Mouse (Mus musculus): ENCODE data around the gene Alkbh3. TPM values are rescaled to one million over a fixed set of nuclear protein-coding genes. Genes with fewer than 3 reads are reported as not detected.
A peak's percentile ranks its signal among the peaks of the same experiment; 100 is the strongest.

Alkbh3 gene
- polyA plus RNA-seq (2014; fragmentation: Nextera tagmentation; extraction: Ambion mirVana), result 70.1 and 70.6 TPM in 2 replicates

DNA sequence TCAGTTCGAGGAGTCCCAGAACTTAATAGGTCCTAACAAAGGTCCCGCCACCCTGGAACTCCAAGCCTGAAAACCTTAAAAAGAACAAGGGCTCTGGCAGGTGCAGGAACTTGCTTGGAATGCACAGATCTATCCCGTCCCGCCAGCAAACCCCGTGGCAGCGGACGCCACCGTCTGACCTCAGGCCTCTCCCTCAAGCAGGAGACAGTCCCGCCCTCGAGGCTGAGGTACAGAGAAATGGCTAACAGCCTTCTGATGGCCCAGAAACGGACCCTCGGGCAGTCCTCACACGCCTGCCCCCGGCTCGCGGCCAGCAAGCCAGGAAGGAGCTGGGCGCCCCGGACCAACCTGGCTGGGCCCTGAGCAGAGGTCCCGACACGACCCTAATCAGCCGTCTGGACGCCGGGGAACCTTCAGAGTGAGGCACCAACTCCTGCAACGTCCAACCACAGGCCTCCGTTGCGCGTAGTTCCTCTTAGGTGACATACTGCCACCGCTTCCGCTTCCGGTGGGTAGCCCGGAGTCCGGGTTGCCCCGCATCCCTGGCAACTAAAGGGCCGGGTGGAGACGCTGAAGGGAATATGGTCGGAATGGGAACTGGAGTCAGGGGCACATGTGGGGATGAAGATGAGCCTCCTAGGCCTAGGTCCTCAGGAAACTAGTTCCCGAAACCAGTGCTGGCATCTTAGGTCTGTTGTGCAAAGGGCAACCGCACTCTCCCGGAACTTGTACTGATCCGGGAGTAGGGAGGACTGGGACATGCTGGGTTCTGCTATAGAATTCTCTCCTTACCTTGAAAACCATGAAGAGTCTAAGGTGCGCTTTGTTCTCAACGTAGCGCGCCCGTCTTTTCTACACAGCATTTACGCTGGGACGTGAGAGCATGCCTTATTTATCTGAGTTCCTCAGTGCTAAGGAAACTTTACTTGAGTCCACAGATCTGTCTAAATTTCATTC lies at the start of gene Alkbh3:
Gene Alkbh3 (minus strand): TSS at position 473 of the 957 bp plus-strand sequence.
- WGBS, result 6% methylated on average over 47 of the region's 47 CpGs
- peak; percentile 99 for ATAC-seq (ENCODE audit: insufficient number of reproducible peaks, insufficient read depth, low FRiP score, low read depth)

DNA sequence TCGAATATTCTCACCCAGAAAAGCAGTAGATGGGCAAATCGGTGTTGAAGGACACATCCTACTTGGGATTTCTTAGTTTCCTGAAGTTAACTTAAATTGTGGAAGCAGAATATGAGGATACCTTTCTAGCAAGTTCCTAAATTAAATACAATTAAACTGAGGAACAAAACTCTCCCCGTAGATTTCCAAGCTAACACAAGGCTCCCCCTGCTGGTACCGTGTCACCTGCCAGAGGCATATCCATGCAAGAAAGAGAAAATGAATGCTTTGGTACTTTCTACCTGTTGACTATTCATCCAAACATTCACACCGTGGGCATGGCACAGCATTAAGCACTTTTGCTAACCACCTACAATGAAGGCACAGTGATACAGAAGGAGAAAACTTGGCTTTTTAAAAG lies 48.9 kb upstream of the Alkbh3 start:
- WGBS, result 71% methylated on average over 5 of the region's 5 CpGs
- Histone ChIP-seq H3K27me3 (ENCODE audit: control insufficient read depth, insufficient read depth, low read length) (no peaks in the 10 kb centered on the region), H3K4me1 (ENCODE audit: control insufficient read depth, insufficient read depth, low read length) (no peaks in the 10 kb centered on the region), H3K9ac (replicated peaks; ENCODE audit: low read depth, low read length) (no peak overlapping the region), H3K36me3 (ENCODE audit: control insufficient read depth, insufficient read depth, low read length) (no peaks in the 10 kb centered on the region), H3K4me3 (ENCODE audit: low read depth, low read length) (no peak overlapping the region), H3K9me3 (ENCODE audit: control insufficient read depth, low read depth, low read length) (no peaks in the 10 kb centered on the region), H3K4me2 (replicated peaks; ENCODE audit: low read depth, low read length) (no peak overlapping the region), H3K27ac (ENCODE audit: low read length) (no peak overlapping the region)
- ATAC-seq (ENCODE audit: insufficient number of reproducible peaks, insufficient read depth, low FRiP score, low read depth), result no peak

More for the DNA sequence above, at the start of gene Alkbh3:
- Histone ChIP-seq H3K9ac (replicated peaks; ENCODE audit: low read depth, low read length) (peak within 1 kb of the TSS; percentile 59), H3K9me3 (ENCODE audit: control insufficient read depth, low read depth, low read length) (no peaks in the 10 kb centered on the region; the same call in 1 of the 2 replicates), H3K4me1 (ENCODE audit: control insufficient read depth, insufficient read depth, low read length) (no peaks in the 10 kb centered on the region), H3K27me3 (ENCODE audit: control insufficient read depth, insufficient read depth, low read length) (no peaks in the 10 kb centered on the region), H3K4me3 (ENCODE audit: low read depth, low read length) (peak within 1 kb of the TSS; percentile 51), H3K36me3 (ENCODE audit: control insufficient read depth, insufficient read depth, low read length) (peaks cover 18% of the 10 kb centered on the region), H3K27ac (ENCODE audit: low read length) (no peak within 1 kb of the TSS), H3K4me2 (replicated peaks; ENCODE audit: low read depth, low read length) (peak within 1 kb of the TSS; percentile 69)

- no peak overlapping the region for H3K4me3 ChIP-seq (ENCODE audit: low read depth, low read length)
- no peak for ATAC-seq (ENCODE audit: insufficient number of reproducible peaks, insufficient read depth, low FRiP score, low read depth)
Measured at GRCm38 (mm10) chr2:94054813-94055212, 44.2 kb upstream of the Alkbh3 start.

GRCm38 (mm10) chr2:94051952-94052351 lies 41.3 kb upstream of the Alkbh3 start:
- H3K4me1 ChIP-seq (ENCODE audit: control insufficient read depth, insufficient read depth, low read length), result peaks cover 10% of the 10 kb centered on the region; the same call in 1 of the 2 replicates
- H3K27ac ChIP-seq (ENCODE audit: low read length), result no peak overlapping the region
- H3K9me3 ChIP-seq (ENCODE audit: control insufficient read depth, low read depth, low read length), result no peaks in the 10 kb centered on the region
- 89% methylated on average over 5 of the region's 5 CpGs for whole genome bisulfite sequencing
- no peaks in the 10 kb centered on the region for H3K27me3 ChIP-seq (ENCODE audit: control insufficient read depth, insufficient read depth, low read length)
- H3K9ac ChIP-seq (replicated peaks; ENCODE audit: low read depth, low read length), result no peak overlapping the region
- H3K36me3 ChIP-seq (ENCODE audit: control insufficient read depth, insufficient read depth, low read length), result no peaks in the 10 kb centered on the region
- no peak overlapping the region for H3K4me3 ChIP-seq (ENCODE audit: low read depth, low read length)
- no peak for ATAC-seq (ENCODE audit: insufficient number of reproducible peaks, insufficient read depth, low FRiP score, low read depth)
- H3K4me2 ChIP-seq (replicated peaks; ENCODE audit: low read depth, low read length), result no peak overlapping the region

More at GRCm38 (mm10) chr2:94054813-94055212, 44.2 kb upstream of the Alkbh3 start:
- Histone ChIP-seq H3K27me3 (ENCODE audit: control insufficient read depth, insufficient read depth, low read length) (no peaks in the 10 kb centered on the region), H3K27ac (ENCODE audit: low read length) (no peak overlapping the region), H3K4me1 (ENCODE audit: control insufficient read depth, insufficient read depth, low read length) (peaks cover 4% of the 10 kb centered on the region; the same call in 1 of the 2 replicates), H3K4me2 (replicated peaks; ENCODE audit: low read depth, low read length) (no peak overlapping the region), H3K9me3 (ENCODE audit: control insufficient read depth, low read depth, low read length) (no peaks in the 10 kb centered on the region), H3K36me3 (ENCODE audit: control insufficient read depth, insufficient read depth, low read length) (no peaks in the 10 kb centered on the region), H3K9ac (replicated peaks; ENCODE audit: low read depth, low read length) (no peak overlapping the region)

GRCm38 (mm10) chr2:94050901-94051300 lies 40.3 kb upstream of the Alkbh3 start:
- no peaks in the 10 kb centered on the region for H3K36me3 ChIP-seq (ENCODE audit: control insufficient read depth, insufficient read depth, low read length)
- no peak overlapping the region for H3K9ac ChIP-seq (replicated peaks; ENCODE audit: low read depth, low read length)
- no peak overlapping the region for H3K4me2 ChIP-seq (replicated peaks; ENCODE audit: low read depth, low read length)
- H3K4me3 ChIP-seq (ENCODE audit: low read depth, low read length), result no peak overlapping the region
- H3K27me3 ChIP-seq (ENCODE audit: control insufficient read depth, insufficient read depth, low read length), result no peaks in the 10 kb centered on the region
- H3K9me3 ChIP-seq (ENCODE audit: control insufficient read depth, low read depth, low read length), result no peaks in the 10 kb centered on the region
- H3K4me1 ChIP-seq (ENCODE audit: control insufficient read depth, insufficient read depth, low read length), result peaks cover 10% of the 10 kb centered on the region; the same call in 1 of the 2 replicates
- H3K27ac ChIP-seq (ENCODE audit: low read length), result no peak overlapping the region
- no peak for ATAC-seq (ENCODE audit: insufficient number of reproducible peaks, insufficient read depth, low FRiP score, low read depth)
- 94% methylated on average over 3 of the region's 3 CpGs for WGBS

DNA sequence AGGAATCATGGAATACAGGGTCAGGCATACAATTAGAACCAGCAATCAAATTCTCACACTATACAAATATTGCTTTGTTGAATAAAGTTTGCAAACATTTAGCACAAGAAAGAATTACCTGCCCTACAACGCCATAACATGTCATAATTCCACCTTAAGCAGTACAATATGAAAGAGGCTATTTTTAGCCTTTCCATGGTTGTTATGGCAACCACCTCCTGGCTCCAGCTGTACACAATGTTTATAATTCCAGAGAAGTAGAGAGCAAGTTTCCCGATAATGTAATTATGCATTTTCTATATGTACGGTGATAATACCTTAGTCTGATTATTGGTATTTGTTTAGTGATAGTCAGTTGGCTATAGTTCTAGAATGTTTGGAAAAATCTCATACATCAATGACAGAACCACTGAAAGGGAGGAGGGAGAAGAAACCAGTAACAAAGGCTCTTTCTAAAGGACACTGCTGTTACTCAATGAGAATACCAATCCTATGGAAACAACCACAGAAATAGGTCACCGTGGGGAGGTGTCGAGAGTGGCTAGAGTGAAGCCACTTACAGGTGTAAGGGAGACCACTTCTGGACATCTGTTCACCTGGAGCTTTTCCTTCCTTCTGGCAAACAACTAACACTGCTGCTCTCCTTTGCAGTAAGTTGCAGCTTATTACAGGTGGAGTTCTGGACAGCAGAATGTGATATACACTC lies 39.0 kb upstream of the Alkbh3 start:
- ATAC-seq (ENCODE audit: insufficient number of reproducible peaks, insufficient read depth, low FRiP score, low read depth), result 0 out of 2 replicates have a peak, but pooled peaks have one; percentile 65

GRCm38 (mm10) chr2:94048733-94049470 lies 38.3 kb upstream of the Alkbh3 start:
- H3K4me3 ChIP-seq (ENCODE audit: low read depth, low read length), result no peak overlapping the region
- no peak overlapping the region for H3K4me2 ChIP-seq (replicated peaks; ENCODE audit: low read depth, low read length)
- no peaks in the 10 kb centered on the region for H3K36me3 ChIP-seq (ENCODE audit: control insufficient read depth, insufficient read depth, low read length)
- no peak overlapping the region for H3K27ac ChIP-seq (ENCODE audit: low read length)
- no peaks in the 10 kb centered on the region for H3K27me3 ChIP-seq (ENCODE audit: control insufficient read depth, insufficient read depth, low read length)
- H3K4me1 ChIP-seq (ENCODE audit: control insufficient read depth, insufficient read depth, low read length), result peaks cover 10% of the 10 kb centered on the region; the same call in 1 of the 2 replicates
- no peak overlapping the region for H3K9ac ChIP-seq (replicated peaks; ENCODE audit: low read depth, low read length)
- no peak for ATAC-seq (ENCODE audit: insufficient number of reproducible peaks, insufficient read depth, low FRiP score, low read depth)
- no peaks in the 10 kb centered on the region for H3K9me3 ChIP-seq (ENCODE audit: control insufficient read depth, low read depth, low read length)
- WGBS, result 63% methylated on average over 5 of the region's 5 CpGs

More for the DNA sequence above, 39.0 kb upstream of the Alkbh3 start:
- Histone ChIP-seq H3K9me3 (ENCODE audit: control insufficient read depth, low read depth, low read length) (no peaks in the 10 kb centered on the region), H3K4me2 (replicated peaks; ENCODE audit: low read depth, low read length) (no peak overlapping the region), H3K27ac (ENCODE audit: low read length) (no peak overlapping the region), H3K9ac (replicated peaks; ENCODE audit: low read depth, low read length) (no peak overlapping the region), H3K4me1 (ENCODE audit: control insufficient read depth, insufficient read depth, low read length) (peaks cover 10% of the 10 kb centered on the region; the same call in 1 of the 2 replicates), H3K4me3 (ENCODE audit: low read depth, low read length) (no peak overlapping the region), H3K36me3 (ENCODE audit: control insufficient read depth, insufficient read depth, low read length) (no peaks in the 10 kb centered on the region), H3K27me3 (ENCODE audit: control insufficient read depth, insufficient read depth, low read length) (no peaks in the 10 kb centered on the region)
- WGBS, result 33% methylated on average over 5 of the region's 5 CpGs

- Histone ChIP-seq H3K9ac (replicated peaks; ENCODE audit: low read depth, low read length) (no peak overlapping the region), H3K27ac (ENCODE audit: low read length) (no peak overlapping the region)
Measured at GRCm38 (mm10) chr2:94048271-94048670, 37.7 kb upstream of the Alkbh3 start.

More at GRCm38 (mm10) chr2:94048271-94048670, 37.7 kb upstream of the Alkbh3 start:
- H3K9me3 ChIP-seq (ENCODE audit: control insufficient read depth, low read depth, low read length), result no peaks in the 10 kb centered on the region
- H3K36me3 ChIP-seq (ENCODE audit: control insufficient read depth, insufficient read depth, low read length), result no peaks in the 10 kb centered on the region
- H3K27me3 ChIP-seq (ENCODE audit: control insufficient read depth, insufficient read depth, low read length), result no peaks in the 10 kb centered on the region
- H3K4me2 ChIP-seq (replicated peaks; ENCODE audit: low read depth, low read length), result no peak overlapping the region
- 32% methylated on average over 1 of the region's 1 CpGs for WGBS
- H3K4me1 ChIP-seq (ENCODE audit: control insufficient read depth, insufficient read depth, low read length), result peaks cover 10% of the 10 kb centered on the region; the same call in 1 of the 2 replicates
- H3K4me3 ChIP-seq (ENCODE audit: low read depth, low read length), result no peak overlapping the region
- ATAC-seq (ENCODE audit: insufficient number of reproducible peaks, insufficient read depth, low FRiP score, low read depth), result no peak
